Mouse (Mus musculus): ENCODE data around the gene Mctp1.
A peak's percentile ranks its signal among the peaks of the same experiment; 100 is the strongest.
"Not testable (repeated sequence)": the region's sequence is repeated elsewhere in the genome, so short reads cannot be mapped to it uniquely, and the experiment has no call there.

Mctp1 gene

GRCm38 (mm10) chr13:76967588-76967987 lies 583.3 kb downstream of the Mctp1 start:
- DNase-seq (ENCODE audit: low spot score), result no peak

GRCm38 (mm10) chr13:76969386-76969785 lies 585.1 kb downstream of the Mctp1 start:
- peak; percentile 7 for DNase-seq (ENCODE audit: low spot score)

- not testable (repeated sequence) for DNase-seq (ENCODE audit: low spot score)
Observed at GRCm38 (mm10) chr13:76971046-76971445, 586.7 kb downstream of the Mctp1 start.

DNA sequence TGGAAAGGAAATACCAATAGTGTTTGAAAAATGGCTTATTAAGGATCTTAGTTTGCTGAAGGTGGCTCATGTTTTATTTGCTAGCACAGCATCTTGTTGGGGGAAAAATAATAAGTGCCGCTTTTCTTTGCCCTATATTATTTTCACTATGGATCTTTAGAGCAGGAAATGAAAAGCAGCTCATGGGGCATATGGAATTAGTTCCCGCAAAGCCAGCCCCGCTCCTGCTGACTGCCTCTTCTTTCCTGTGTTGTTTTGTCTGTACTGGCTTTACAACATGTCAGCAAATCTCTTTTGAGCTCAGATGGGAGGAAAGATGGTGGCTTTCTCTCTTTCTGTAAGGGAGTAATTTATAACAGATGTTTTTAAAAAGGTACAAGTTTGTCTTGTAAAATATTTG lies 618.3 kb downstream of the Mctp1 start:
- DNase-seq (ENCODE audit: low spot score), result no peak

DNA sequence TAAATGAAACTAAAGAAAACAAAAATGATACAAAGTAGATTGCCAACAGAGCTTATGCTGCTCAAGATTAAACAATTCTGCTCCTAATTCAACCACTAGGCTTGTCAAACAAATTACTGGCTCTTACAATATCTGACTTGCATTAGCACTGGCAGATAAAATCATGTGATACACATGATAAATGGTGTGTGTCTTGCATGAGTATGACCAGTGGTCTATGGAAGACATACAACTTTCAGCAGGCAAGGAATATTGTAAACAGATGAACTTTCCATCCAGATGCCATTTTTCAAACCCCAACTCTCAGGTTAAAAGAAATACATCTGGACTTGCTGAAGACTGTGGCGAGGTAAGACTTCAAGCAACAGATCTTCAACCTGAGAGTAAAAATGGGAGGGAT lies 619.3 kb downstream of the Mctp1 start:
- DNase-seq (ENCODE audit: low spot score), result no peak

- DNase-seq (ENCODE audit: low spot score), result no peak
Observed at GRCm38 (mm10) chr13:77018851-77019250, 634.5 kb downstream of the Mctp1 start.

DNA sequence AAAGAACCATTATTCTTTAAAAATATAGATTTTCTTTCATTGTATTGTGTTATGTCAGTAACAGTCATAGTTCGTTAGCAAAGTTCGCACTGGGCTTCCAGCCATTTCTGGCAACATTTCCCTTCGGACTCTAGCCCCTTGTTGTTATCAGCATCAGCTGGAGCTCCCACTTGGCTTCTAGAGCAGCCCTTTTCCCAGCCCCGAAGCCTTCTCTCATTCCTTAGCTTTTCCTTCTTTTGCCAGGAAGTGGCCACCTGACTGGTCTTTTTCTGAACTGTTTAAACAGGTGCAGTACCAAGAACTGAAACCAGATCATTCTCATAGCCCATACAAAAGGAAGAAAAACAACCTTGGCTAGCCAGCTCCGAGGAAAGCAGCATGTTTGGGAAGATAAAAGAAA lies 645.3 kb downstream of the Mctp1 start:
- DNase-seq (ENCODE audit: low spot score), result no peak

- no peak for DNase-seq (ENCODE audit: low spot score)
Observed at GRCm38 (mm10) chr13:77043375-77043774, 659.0 kb downstream of the Mctp1 start.

GRCm38 (mm10) chr13:77045375-77045774 lies 661.0 kb downstream of the Mctp1 start:
- peak; percentile 9 for DNase-seq (ENCODE audit: low spot score)

GRCm38 (mm10) chr13:77046416-77046815 lies 662.1 kb downstream of the Mctp1 start:
- no peak for DNase-seq (ENCODE audit: low spot score)

GRCm38 (mm10) chr13:77047179-77047931 lies 663.0 kb downstream of the Mctp1 start:
- no peak for DNase-seq (ENCODE audit: low spot score)

- no peak for DNase-seq (ENCODE audit: low spot score)
Observed at GRCm38 (mm10) chr13:77048461-77048860, 664.1 kb downstream of the Mctp1 start.

- no peak for DNase-seq (ENCODE audit: low spot score)
Observed at GRCm38 (mm10) chr13:77049736-77050135, 665.4 kb downstream of the Mctp1 start.

DNA sequence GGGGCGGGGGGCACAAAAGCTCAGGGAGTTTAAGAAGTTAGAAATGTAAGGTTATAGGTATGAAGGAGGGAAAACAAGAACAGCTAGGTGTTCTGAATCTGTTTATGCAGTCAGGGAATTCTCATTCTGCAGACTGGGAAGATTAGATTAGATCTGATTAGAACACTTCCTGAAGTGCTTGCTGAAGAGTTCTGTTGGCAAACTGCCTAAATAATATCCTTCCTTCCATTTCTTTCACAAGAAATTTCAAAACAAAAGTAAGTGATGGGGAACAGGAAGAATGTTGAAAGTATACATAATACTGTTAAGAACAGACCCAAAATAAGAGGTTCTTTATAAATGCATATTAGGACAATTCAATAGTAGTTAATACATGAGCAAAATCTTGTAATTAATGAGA lies 678.9 kb downstream of the Mctp1 start:
- DNase-seq (ENCODE audit: low spot score), result no peak

GRCm38 (mm10) chr13:77068847-77069246 lies 684.5 kb downstream of the Mctp1 start:
- no peak for DNase-seq (ENCODE audit: low spot score)

DNA sequence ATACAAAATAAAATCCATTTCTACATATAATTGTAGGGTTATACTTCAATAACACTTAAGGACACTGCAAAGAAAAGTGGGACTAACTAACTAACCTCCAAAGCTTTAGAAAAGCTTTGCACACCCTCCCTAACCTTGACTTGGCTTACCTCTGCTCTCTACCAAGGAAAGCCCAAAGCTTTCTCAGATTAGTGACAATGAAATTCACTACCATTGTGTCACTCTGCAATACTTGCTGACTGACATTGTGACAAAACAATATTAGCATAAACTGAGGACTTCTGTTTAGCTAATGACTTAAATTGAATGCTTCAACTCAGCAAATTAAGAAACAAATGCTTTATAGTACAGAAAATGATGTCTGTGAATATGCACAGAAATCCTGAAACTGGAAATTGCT lies 687.7 kb downstream of the Mctp1 start:
- DNase-seq (ENCODE audit: low spot score), result no peak
